Mouse (Mus musculus): ENCODE data around the gene Ak1. TPM values are rescaled to one million over a fixed set of nuclear protein-coding genes. Genes with fewer than 3 reads are reported as not detected.

Gene Ak1
- polyA plus RNA-seq, 1 experiment: 132 TPM

DNA sequence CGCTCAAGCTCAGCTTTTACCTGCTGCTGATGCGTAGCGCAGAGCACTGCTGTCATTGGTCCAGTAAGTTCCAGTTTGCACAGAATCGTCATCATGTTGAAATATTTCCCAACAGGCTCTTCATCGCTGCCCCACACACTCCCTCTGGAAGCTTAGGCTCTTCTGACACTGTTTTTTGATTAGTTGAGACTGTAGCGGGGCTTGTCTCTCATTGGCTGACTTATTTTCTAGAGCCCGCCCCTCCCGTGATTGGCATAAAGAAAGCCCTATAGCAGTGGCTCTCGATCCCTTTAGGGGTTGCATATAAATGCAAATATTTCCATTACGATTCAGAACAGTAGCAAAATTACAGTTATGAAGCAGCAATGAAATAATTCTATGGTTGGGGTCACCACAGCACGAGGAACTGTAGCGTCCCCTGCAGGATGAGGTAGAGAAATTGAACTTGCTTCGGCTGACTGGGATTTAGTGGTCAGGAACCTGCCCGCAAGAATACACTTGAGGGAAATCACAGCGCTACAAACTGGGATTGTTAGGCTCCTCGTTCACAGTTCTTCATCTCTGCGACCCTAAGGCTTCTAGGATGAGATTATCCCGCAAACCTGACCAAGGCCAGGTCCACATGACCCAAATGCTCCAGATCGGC lies 40.0 kb upstream of the Ak1 start:
- H3K27ac ChIP-seq (ENCODE audit: insufficient read depth, low read length): no peak overlapping the region
- DNase-seq: peak; percentile 80
- WGBS: 39% methylated on average over 19 of the region's 19 CpGs
- TF ChIP-seq CTCF (IDR thresholded peaks at IDR 0.05; ENCODE audit: borderline replicate concordance, insufficient read depth, low read depth, low read length): no peak
- no peak for TF ChIP-seq POLR2A (IDR thresholded peaks at IDR 0.05; ENCODE audit: borderline replicate concordance, insufficient read depth, low read length)
- peaks cover 4% of the 10 kb centered on the region; the same call in 1 of the 2 replicates for H3K4me1 ChIP-seq (ENCODE audit: control insufficient read depth, insufficient read depth, low read length)
- H3K4me3 ChIP-seq (replicated peaks; ENCODE audit: insufficient read depth, low read depth, low read length): peak overlapping the region; percentile 67
- no peaks in the 10 kb centered on the region for H3K27me3 ChIP-seq (ENCODE audit: control insufficient read depth, insufficient read depth, low read length)

- TF ChIP-seq POLR2A (IDR thresholded peaks at IDR 0.05; ENCODE audit: borderline replicate concordance, insufficient read depth, low read length) (no peak), CTCF (IDR thresholded peaks at IDR 0.05; ENCODE audit: borderline replicate concordance, insufficient read depth, low read depth, low read length) (peak; percentile 98)
- no peak overlapping the region for H3K27ac ChIP-seq (ENCODE audit: insufficient read depth, low read length)
Measured at GRCm38 (mm10) chr2:32582830-32583799, 38.4 kb upstream of the Ak1 start.

GRCm38 (mm10) chr2:32585149-32585714 lies 36.3 kb upstream of the Ak1 start:
- peak in 1 of 2 experiments; percentile 25 for DNase-seq
- no peak for TF ChIP-seq CTCF (IDR thresholded peaks at IDR 0.05; ENCODE audit: borderline replicate concordance, insufficient read depth, low read depth, low read length)
- no peak for TF ChIP-seq POLR2A (IDR thresholded peaks at IDR 0.05; ENCODE audit: borderline replicate concordance, insufficient read depth, low read length)
- WGBS: 88% methylated on average over 7 of the region's 7 CpGs
- H3K27ac ChIP-seq (ENCODE audit: insufficient read depth, low read length): no peak overlapping the region
- H3K27me3 ChIP-seq (ENCODE audit: control insufficient read depth, insufficient read depth, low read length): no peaks in the 10 kb centered on the region
- H3K4me1 ChIP-seq (ENCODE audit: control insufficient read depth, insufficient read depth, low read length): peaks cover 8% of the 10 kb centered on the region; the same call in 1 of the 2 replicates
- H3K4me3 ChIP-seq (replicated peaks; ENCODE audit: insufficient read depth, low read depth, low read length): no peak overlapping the region

More at GRCm38 (mm10) chr2:32582830-32583799, 38.4 kb upstream of the Ak1 start:
- peak overlapping the region; percentile 57 for H3K4me3 ChIP-seq (replicated peaks; ENCODE audit: insufficient read depth, low read depth, low read length)
- H3K27me3 ChIP-seq (ENCODE audit: control insufficient read depth, insufficient read depth, low read length): no peaks in the 10 kb centered on the region
- DNase-seq: peak; percentile 85 to 88
- H3K4me1 ChIP-seq (ENCODE audit: control insufficient read depth, insufficient read depth, low read length): peaks cover 4% of the 10 kb centered on the region; the same call in 1 of the 2 replicates
- 15% methylated on average over 37 of the region's 37 CpGs for WGBS

DNA sequence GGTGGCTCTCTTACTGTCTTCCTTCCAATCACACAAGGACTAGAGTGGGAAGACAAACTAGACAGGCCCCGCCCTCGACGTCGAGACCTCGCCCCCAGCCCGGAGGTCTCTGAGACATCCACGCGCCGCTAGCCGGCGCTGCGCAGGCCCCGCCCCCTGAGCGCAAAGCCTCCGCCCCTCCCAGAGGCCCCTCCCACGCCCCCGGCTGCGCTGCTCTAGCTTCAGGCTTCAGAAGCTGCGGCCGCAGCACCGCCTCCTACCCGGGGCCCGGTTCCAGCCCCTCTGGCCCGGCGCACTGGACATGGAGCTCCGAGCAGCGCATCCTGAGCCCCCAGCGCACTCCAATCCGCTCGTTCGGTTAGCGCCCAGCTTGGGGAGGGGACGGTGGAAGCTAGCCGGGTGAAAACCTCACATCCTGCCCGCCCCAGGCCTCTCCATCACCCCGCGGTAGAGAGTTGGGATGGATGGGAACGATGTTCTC lies 34.6 kb upstream of the Ak1 start, which contains the start of gene St6galnac4:
Gene St6galnac4, plus strand, starts transcription at position 225 of the 481 bp plus-strand sequence.
- H3K4me1 ChIP-seq (ENCODE audit: control insufficient read depth, insufficient read depth, low read length): peaks cover 13% of the 10 kb centered on the region; the same call in 1 of the 2 replicates
- WGBS: under 1% methylated on average over 38 of the region's 38 CpGs
- peak; percentile 90 to 92 for DNase-seq
- H3K27me3 ChIP-seq (ENCODE audit: control insufficient read depth, insufficient read depth, low read length): no peaks in the 10 kb centered on the region
- TF ChIP-seq CTCF (IDR thresholded peaks at IDR 0.05; ENCODE audit: borderline replicate concordance, insufficient read depth, low read depth, low read length) (peak; percentile 14; the same call in 1 of the 2 replicates), POLR2A (IDR thresholded peaks at IDR 0.05; ENCODE audit: borderline replicate concordance, insufficient read depth, low read length) (peak; percentile 70; the same call in 1 of the 2 replicates)
- peak within 1 kb of the TSS; percentile 95 for H3K4me3 ChIP-seq (replicated peaks; ENCODE audit: insufficient read depth, low read depth, low read length)
- H3K27ac ChIP-seq (ENCODE audit: insufficient read depth, low read length): peak within 1 kb of the TSS; percentile 95

DNA sequence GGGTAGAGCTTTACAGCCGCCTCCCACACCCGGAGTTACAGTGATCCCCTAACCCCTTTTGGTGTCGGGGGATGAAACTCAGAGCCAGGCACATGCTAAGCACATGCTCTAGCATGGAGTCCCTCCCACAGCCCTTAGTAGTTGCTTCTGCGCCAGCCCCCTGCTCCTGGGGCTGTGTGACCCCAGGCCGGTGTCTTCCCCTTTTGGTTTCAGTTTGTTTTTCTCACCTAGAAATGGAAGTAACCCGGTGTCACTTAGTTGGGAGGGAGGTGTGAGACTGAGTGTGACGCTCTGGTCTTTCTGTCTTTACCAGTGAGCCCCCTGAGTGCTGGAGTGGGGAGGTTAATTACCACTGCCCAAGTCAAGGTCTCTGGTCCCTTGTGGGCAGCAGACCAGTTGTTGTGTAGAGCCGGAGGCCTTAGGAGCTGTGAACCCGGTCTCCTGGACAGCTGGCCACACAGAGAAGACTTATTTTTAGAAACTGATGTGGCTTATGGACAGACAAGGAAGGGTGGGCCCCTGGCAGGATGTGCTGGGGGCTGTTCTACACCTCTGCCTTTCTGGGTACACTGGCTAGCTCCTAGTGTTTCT lies 33.7 kb upstream of the Ak1 start:
- Histone ChIP-seq H3K4me3 (replicated peaks; ENCODE audit: insufficient read depth, low read depth, low read length) (peak overlapping the region; percentile 95), H3K4me1 (ENCODE audit: control insufficient read depth, insufficient read depth, low read length) (peaks cover 18% of the 10 kb centered on the region; the same call in 1 of the 2 replicates), H3K27ac (ENCODE audit: insufficient read depth, low read length) (peak overlapping the region; percentile 95), H3K27me3 (ENCODE audit: control insufficient read depth, insufficient read depth, low read length) (no peaks in the 10 kb centered on the region)
- WGBS: 6% methylated on average over 9 of the region's 9 CpGs
- DNase-seq: peak in 1 of 2 experiments; percentile 57
- no peak for TF ChIP-seq CTCF (IDR thresholded peaks at IDR 0.05; ENCODE audit: borderline replicate concordance, insufficient read depth, low read depth, low read length)
- no peak for TF ChIP-seq POLR2A (IDR thresholded peaks at IDR 0.05; ENCODE audit: borderline replicate concordance, insufficient read depth, low read length)

DNA sequence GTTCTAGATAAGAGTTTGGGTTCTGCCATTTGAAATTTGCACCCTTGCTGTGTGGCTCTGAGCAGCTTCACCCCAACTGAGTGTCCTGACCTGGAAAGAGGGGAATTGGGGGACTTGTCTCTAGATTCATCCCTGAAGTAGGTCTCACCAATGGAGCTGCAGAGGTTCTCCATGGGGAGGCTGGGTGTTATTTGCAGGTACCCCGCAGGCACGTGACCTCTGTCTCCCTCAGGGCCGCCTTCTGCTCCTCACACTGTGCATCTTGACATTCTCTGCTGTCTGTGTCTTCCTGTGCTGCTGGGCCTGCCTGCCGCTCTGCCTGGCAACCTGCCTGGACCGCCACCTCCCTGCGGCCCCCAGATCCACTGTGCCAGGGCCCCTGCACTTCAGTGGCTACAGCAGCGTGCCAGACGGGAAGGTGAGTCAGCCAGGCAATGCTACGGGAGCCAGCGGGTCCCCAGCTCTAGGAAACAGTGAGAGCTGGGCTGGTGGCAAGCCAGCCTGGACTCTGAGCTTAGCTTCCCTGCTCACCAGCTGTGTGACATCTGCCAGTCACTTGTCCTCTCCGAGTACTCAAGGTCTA lies 32.3 kb upstream of the Ak1 start:
- TF ChIP-seq POLR2A (IDR thresholded peaks at IDR 0.05; ENCODE audit: borderline replicate concordance, insufficient read depth, low read length) (0 out of 2 replicates have a peak, but pooled peaks have one; percentile 17), CTCF (IDR thresholded peaks at IDR 0.05; ENCODE audit: borderline replicate concordance, insufficient read depth, low read depth, low read length) (no peak)
- peak overlapping the region; percentile 95 for H3K27ac ChIP-seq (ENCODE audit: insufficient read depth, low read length)
- no peaks in the 10 kb centered on the region for H3K27me3 ChIP-seq (ENCODE audit: control insufficient read depth, insufficient read depth, low read length)
- H3K4me3 ChIP-seq (replicated peaks; ENCODE audit: insufficient read depth, low read depth, low read length): peak overlapping the region; percentile 76
- WGBS: 7% methylated on average over 11 of the region's 11 CpGs
- DNase-seq: peak; percentile 91 to 95
- H3K4me1 ChIP-seq (ENCODE audit: control insufficient read depth, insufficient read depth, low read length): peaks cover 24% of the 10 kb centered on the region; the same call in 1 of the 2 replicates
